Mouse (Mus musculus) stomach, postnatal 0 days (tissue): ENCODE data around the gene Mpz. TPM values are rescaled to one million over a fixed set of nuclear protein-coding genes. Genes with fewer than 3 reads are reported as not detected.
A peak's percentile ranks its signal among the peaks of the same experiment; 100 is the strongest.

Experiments
- ATAC-seq: fragments of 200-750 bp; cut with Nextera tagmentation; 2 replicates; pipeline ENCODE4 v1.8.0; 2017; ENCODE audit not compliant: low FRiP score, low TSS enrichment
- DNase-seq: peaks from one replicate; pipeline ENCODE4 v3.0.0-alpha.2; 2016; ENCODE audit warnings: low spot score
- H3K27ac ChIP-seq: fragments of 300-500 bp; sonication (generic); replicated peaks from 2 replicates; pipeline ENCODE4 v1.5.1; 2014; ENCODE audit warnings: mild to moderate bottlenecking, control low read depth
- H3K27me3 ChIP-seq: fragments of 300-500 bp; sonication (generic); 2 replicates; pipeline ENCODE4 v1.6.1; 2014; ENCODE audit warnings: low read length; ENCODE audit not compliant: control insufficient read depth, insufficient read depth
- H3K36me3 ChIP-seq: fragments of 300-500 bp; sonication (generic); 2 replicates; pipeline ENCODE4 v1.6.1; 2014; ENCODE audit warnings: low read length, mixed read lengths; ENCODE audit not compliant: control insufficient read depth, insufficient read depth
- H3K4me1 ChIP-seq: fragments of 300-500 bp; sonication (generic); replicated peaks from 2 replicates; pipeline ENCODE4 v1.6.1; 2014; ENCODE audit warnings: antibody characterized with exemption; ENCODE audit not compliant: control insufficient read depth, insufficient read depth
- H3K4me2 ChIP-seq: fragments of 300-500 bp; sonication (generic); replicated peaks from 2 replicates; pipeline ENCODE4 v1.6.1; 2014; ENCODE audit warnings: low read depth, mild to moderate bottlenecking, control low read depth, moderate library complexity
- H3K4me3 ChIP-seq: fragments of 300-500 bp; sonication (generic); 2 replicates; pipeline ENCODE4 v1.5.1; 2014; ENCODE audit warnings: low read depth, low read length, control low read depth
- H3K9ac ChIP-seq: fragments of 300-500 bp; sonication (generic); 2 replicates; pipeline ENCODE4 v1.6.1; 2014; ENCODE audit warnings: mild to moderate bottlenecking, low read length, control low read depth, mixed read lengths
- H3K9me3 ChIP-seq: fragments of 300-500 bp; sonication (generic); 2 replicates; pipeline ENCODE4 v1.6.1; 2016; ENCODE audit warnings: low read length; ENCODE audit not compliant: control insufficient read depth
- CTCF ChIP-seq: IDR thresholded peaks from 2 replicates; pipeline ENCODE4 v1.5.1; 2016; ENCODE audit warnings: antibody characterized with exemption, low read depth, mild to moderate bottlenecking, moderate library complexity
- EP300 ChIP-seq: optimal IDR thresholded peaks from 2 replicates; pipeline ENCODE3; 2016; ENCODE audit warnings: antibody characterized with exemption
- WGBS: fragments of 180-500 bp; shearing (Covaris S2); extraction: QIAGEN DNeasy Blood & Tissue Kit; methylation state at CpG from one replicate; pipeline ENCODE4 v1.1.7; 2014; 5-methylcytosine and 5-hydroxymethylcytosine counted together
- polyA plus RNA-seq: library from polyadenylated mRNA; unstranded; fragments of >200 nt; fragmentation: Nextera tagmentation; extraction: Ambion mirVana; gene quantifications from 2 replicates; pipeline ENCODE4 v1.2.1, GENCODE M21; 2015

Mpz gene
- polyA plus RNA-seq, 1 experiment from 2014 or later = 1.5 TPM

DNA sequence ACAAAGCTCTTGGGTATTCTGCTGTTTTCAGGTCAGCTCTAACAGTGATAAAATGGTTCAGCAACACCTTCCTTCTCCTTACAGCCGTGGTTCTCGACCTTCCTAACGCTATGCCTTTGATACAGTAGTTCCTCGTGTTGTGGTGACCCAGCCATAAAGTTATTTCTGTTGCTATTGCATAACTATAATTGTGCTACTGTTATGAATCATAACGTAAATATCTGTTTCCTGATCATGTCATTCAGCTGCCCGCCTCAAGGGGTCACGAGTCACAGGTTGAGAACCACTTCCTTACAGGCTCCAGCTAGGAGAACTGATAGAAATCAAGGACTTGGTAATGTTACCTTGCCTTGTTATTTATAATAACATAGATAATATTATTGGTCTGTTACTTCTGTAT, 33.8 kb downstream of the Mpz start:
- Histone ChIP-seq H3K4me2 (no peak overlapping the region), H3K36me3 (no peaks in the 10 kb centered on the region), H3K9me3 (no peaks in the 10 kb centered on the region), H3K4me1 (0 out of 2 replicates have a peak, but pooled peaks cover under 1% of the 10 kb centered on the region), H3K4me3 (no peak overlapping the region), H3K27ac (no peak overlapping the region), H3K27me3 (no peaks in the 10 kb centered on the region), H3K9ac (no peak overlapping the region)
- DNase-seq (peak; percentile 72), ATAC-seq (peak; percentile 81)
- WGBS = 33% methylated on average over 7 of the region's 7 CpGs
- TF ChIP-seq EP300 = no peak
- TF ChIP-seq CTCF = peak; percentile 60

DNA sequence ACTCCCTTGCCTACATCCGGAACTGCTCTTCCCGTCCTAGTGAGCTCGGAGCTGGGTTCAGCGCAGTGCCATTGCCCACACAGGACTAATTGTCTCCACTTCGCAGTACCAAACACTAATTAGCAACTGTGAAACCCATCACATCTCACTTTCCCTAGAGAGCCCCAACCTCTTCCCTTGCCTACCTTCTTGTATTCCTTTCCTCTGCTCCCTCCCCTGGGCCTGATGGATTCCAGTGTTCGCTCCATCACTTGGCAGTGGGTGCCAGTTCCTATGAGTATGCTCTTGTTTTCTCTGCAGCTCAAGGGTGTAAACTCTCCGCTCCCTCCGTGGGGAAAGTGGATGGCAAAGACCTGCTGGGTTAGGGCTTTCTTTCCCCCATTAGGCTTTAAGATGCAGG, 35.1 kb downstream of the Mpz start:
- peaks cover 4% of the 10 kb centered on the region; the same call in 1 of the 2 replicates for H3K4me1 ChIP-seq
- 67% methylated on average over 8 of the region's 8 CpGs for WGBS
- H3K27me3 ChIP-seq = no peaks in the 10 kb centered on the region
- no peak overlapping the region for H3K4me3 ChIP-seq
- H3K9ac ChIP-seq = no peak overlapping the region
- no peaks in the 10 kb centered on the region for H3K36me3 ChIP-seq
- no peak overlapping the region for H3K27ac ChIP-seq
- H3K9me3 ChIP-seq = no peaks in the 10 kb centered on the region
- DNase-seq (no peak), ATAC-seq (no peak)
- no peak overlapping the region for H3K4me2 ChIP-seq
- TF ChIP-seq EP300 (no peak), CTCF (no peak)

DNA sequence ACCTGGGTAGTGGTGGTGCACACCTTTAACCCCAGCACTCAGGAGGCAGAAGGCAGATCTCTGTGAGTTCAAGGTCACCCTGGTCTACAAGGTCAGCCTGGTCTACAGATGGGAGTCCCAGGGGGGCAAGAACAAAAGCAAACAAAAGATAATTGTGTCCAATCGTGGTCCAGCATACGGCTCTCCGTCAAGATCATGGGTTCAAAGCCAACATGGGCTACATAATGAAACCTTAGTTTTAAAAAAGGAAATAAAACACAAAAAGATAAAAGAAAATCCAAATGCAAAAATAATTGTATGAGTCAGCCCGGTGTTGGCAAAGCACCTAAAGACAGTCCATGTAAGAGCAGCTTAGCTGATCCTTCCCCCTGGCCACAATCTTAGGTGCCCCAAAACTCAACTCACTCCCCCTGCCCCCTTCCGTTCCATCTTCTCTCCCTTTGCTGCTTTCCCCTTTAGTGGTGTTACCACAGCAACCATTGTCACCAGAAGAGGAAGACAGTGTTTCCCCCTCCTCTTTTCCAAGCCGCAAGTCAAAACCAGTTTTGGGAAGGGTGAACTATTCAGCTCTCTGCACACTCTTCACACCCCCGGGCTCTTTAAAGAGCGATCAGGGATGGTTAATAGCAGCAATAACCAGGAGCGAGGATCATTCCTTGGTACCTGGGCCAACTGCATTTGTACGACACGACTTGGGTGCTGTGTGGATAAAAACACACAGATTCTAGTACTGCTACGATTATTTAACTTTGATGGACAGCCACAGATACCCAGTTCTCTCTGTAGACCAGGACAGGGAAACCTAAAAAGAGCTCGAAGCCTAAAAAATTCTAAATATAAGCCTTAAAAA, 37.6 kb downstream of the Mpz start:
- TF ChIP-seq CTCF = no peak
- TF ChIP-seq EP300 = no peak
- Histone ChIP-seq H3K9me3 (no peaks in the 10 kb centered on the region), H3K4me2 (no peak overlapping the region), H3K36me3 (no peaks in the 10 kb centered on the region), H3K4me1 (peaks cover 4% of the 10 kb centered on the region; the same call in 1 of the 2 replicates), H3K27me3 (no peaks in the 10 kb centered on the region), H3K27ac (no peak overlapping the region), H3K4me3 (no peak overlapping the region), H3K9ac (no peak overlapping the region)
- ATAC-seq (no peak), DNase-seq (no peak)
- 63% methylated on average over 13 of the region's 13 CpGs for WGBS

DNA sequence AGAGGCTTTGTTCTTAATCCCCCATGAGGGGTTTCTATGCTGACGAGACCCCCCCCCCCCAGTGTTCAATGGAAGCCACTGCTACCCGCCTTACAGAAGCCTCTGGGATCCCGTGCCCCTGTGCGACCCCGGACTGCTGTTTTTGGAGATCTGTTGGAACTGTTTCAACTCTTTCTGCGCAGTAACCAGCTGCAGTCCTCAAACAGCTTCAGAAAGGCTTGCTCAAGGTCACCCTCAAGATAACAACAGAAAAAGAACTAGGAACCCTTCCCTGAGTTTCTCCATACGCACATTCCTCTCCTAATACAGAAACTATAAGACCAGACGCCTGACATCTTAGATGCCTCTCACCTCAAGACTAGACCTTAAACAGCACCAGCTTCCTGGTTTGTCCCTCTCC, 38.5 kb downstream of the Mpz start:
- 0 out of 2 replicates have a peak overlapping the region, but pooled peaks have one; percentile 2 for H3K9ac ChIP-seq
- peak overlapping the region; percentile 17 for H3K4me2 ChIP-seq
- DNase-seq (peak; percentile 26), ATAC-seq (peak; percentile 49)
- peaks cover 4% of the 10 kb centered on the region; the same call in 1 of the 2 replicates for H3K4me1 ChIP-seq
- no peaks in the 10 kb centered on the region for H3K9me3 ChIP-seq
- peak overlapping the region; percentile 74 for H3K27ac ChIP-seq
- H3K27me3 ChIP-seq = no peaks in the 10 kb centered on the region
- no peak overlapping the region for H3K4me3 ChIP-seq
- WGBS = 20% methylated on average over 8 of the region's 8 CpGs
- TF ChIP-seq EP300 (no peak), CTCF (no peak)
- H3K36me3 ChIP-seq = no peaks in the 10 kb centered on the region

DNA sequence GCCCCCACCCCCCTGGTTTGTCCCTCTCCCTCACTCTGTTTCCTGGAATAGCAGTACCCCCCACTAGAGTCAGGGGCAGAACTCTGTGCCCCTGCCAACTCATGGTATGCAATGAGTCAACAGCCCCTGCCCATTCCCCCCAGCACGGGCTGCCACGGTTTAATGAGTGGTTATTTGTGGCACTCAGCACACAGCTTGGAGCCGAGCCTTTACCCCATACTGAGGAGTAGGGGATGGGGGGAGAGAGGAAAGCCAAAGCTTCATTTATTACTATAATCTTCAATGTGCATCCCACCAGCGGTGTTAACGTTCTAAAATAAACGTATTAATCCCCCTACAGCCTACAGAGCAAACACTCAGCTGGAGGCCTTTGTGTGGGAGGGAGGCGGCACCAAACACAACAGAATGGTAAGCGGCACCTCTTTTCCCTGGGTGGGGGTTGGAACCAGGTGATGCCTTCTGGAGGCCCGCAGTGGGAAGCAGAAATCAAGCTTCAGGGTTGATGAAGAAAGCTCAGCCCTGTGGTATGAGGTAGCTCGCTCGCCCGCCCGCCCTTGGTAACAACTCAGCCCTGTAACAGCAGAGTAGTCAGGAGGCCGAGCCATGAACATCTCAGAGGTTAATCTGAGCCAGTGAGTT, 39.1 kb downstream of the Mpz start:
- TF ChIP-seq EP300 (no peak), CTCF (no peak)
- 29% methylated on average over 14 of the region's 14 CpGs for WGBS
- H3K9ac ChIP-seq = no peak overlapping the region
- ATAC-seq (peak; percentile 71), DNase-seq (peak; percentile 53)
- H3K36me3 ChIP-seq = no peaks in the 10 kb centered on the region
- peak overlapping the region; percentile 74 for H3K27ac ChIP-seq
- peak overlapping the region; percentile 17; the same call in 1 of the 2 replicates for H3K4me2 ChIP-seq
- H3K4me3 ChIP-seq = no peak overlapping the region
- no peaks in the 10 kb centered on the region for H3K9me3 ChIP-seq
- H3K27me3 ChIP-seq = no peaks in the 10 kb centered on the region
- peaks cover 4% of the 10 kb centered on the region; the same call in 1 of the 2 replicates for H3K4me1 ChIP-seq

DNA sequence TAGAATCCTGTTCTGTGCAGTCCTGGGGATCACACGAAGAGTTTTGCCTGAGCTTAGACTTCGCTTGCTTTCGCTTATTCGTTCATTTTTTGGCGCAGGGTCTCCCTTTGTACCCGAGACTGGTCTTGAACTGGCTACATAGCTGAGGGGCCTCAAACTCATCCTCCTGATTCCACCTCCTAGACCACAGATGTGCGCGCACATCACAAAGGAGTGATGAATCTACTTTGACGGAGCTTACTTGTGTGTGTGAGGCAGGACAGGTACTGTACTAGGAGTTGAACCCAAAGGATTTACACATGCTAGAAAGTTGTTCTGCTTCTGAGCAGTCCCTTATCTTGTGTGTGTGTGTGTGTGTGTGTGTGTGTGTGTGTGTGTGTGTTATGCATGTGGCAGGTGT, 40.3 kb downstream of the Mpz start:
- Histone ChIP-seq H3K4me3 (no peak overlapping the region), H3K4me2 (no peak overlapping the region), H3K9ac (no peak overlapping the region), H3K27me3 (no peaks in the 10 kb centered on the region), H3K27ac (no peak overlapping the region), H3K4me1 (peaks cover 7% of the 10 kb centered on the region), H3K9me3 (no peaks in the 10 kb centered on the region), H3K36me3 (no peaks in the 10 kb centered on the region)
- DNase-seq (no peak), ATAC-seq (no peak)
- 97% methylated on average over 9 of the region's 9 CpGs for WGBS
- no peak for TF ChIP-seq EP300
- no peak for TF ChIP-seq CTCF
